Mouse (Mus musculus) kidney, embryonic 15.5 days (tissue): ENCODE results near the gene Smyd3. TPM values are rescaled to one million over a fixed set of nuclear protein-coding genes. Genes with fewer than 3 reads are reported as not detected.

Source experiments
- ATAC-seq: fragments of 200-750 bp; cut with Nextera tagmentation; replicated peaks from 2 replicates; pipeline ENCODE4 v1.8.0; 2017; ENCODE audit warnings: moderate TSS enrichment; ENCODE audit not compliant: low FRiP score
- H3K27ac ChIP-seq: fragments of 300-500 bp; sonication (generic); 2 replicates; pipeline ENCODE4 v1.5.1; 2015; ENCODE audit warnings: mild to moderate bottlenecking, inconsistent platforms
- H3K27me3 ChIP-seq: fragments of 300-500 bp; sonication (generic); 2 replicates; pipeline ENCODE4 v1.6.1; 2015; ENCODE audit warnings: inconsistent platforms
- H3K36me3 ChIP-seq: fragments of 300-500 bp; sonication (generic); 2 replicates; pipeline ENCODE4 v1.6.1; 2015; ENCODE audit warnings: inconsistent platforms
- H3K4me1 ChIP-seq: fragments of 300-500 bp; sonication (generic); 2 replicates; pipeline ENCODE4 v1.6.1; 2015; ENCODE audit warnings: inconsistent platforms
- H3K4me2 ChIP-seq: fragments of 300-500 bp; sonication (generic); 2 replicates; pipeline ENCODE4 v1.6.1; 2015; ENCODE audit warnings: moderate library complexity, mild to moderate bottlenecking, inconsistent platforms
- H3K4me3 ChIP-seq: fragments of 300-500 bp; sonication (generic); replicated peaks from 2 replicates; pipeline ENCODE4 v1.5.1; 2015; ENCODE audit warnings: mild to moderate bottlenecking, inconsistent platforms
- H3K9ac ChIP-seq: fragments of 300-500 bp; sonication (generic); 2 replicates; pipeline ENCODE4 v1.6.1; 2015; ENCODE audit warnings: mild to moderate bottlenecking, inconsistent platforms
- H3K9me3 ChIP-seq: fragments of 300-500 bp; sonication (generic); replicated peaks from 2 replicates; pipeline ENCODE4 v1.6.1; 2016; ENCODE audit warnings: inconsistent platforms
- WGBS: fragments of 180-500 bp; shearing (Covaris S2); methylation state at CpG from one replicate; pipeline ENCODE4 v1.1.7; 2015; ENCODE audit warnings: mixed read lengths; 5-methylcytosine and 5-hydroxymethylcytosine counted together
- polyA plus RNA-seq: library from polyadenylated mRNA; unstranded; fragments of >200 nt; fragmentation: Nextera tagmentation; extraction: Ambion mirVana; gene quantifications from 2 replicates; pipeline ENCODE4 v1.2.1, GENCODE M21; 2015

Smyd3 gene
- polyA plus RNA-seq, 1 experiment from 2014 or later: 21.8 TPM

- no peak overlapping the region for H3K9ac ChIP-seq
- ATAC-seq: peak; percentile 38; the same call in 1 of the 2 replicates
Observed at GRCm38 (mm10) chr1:178917194-178917902, 600.5 kb downstream of the Smyd3 start.

GRCm38 (mm10) chr1:178915056-178915455, 602.8 kb downstream of the Smyd3 start:
- no peak overlapping the region for H3K27ac ChIP-seq
- H3K4me3 ChIP-seq: no peak overlapping the region
- H3K4me1 ChIP-seq: peaks cover 5% of the 10 kb centered on the region; the same call in 1 of the 2 replicates
- H3K9me3 ChIP-seq: no peaks in the 10 kb centered on the region
- H3K36me3 ChIP-seq: peaks cover 40% of the 10 kb centered on the region
- ATAC-seq: no peak
- H3K4me2 ChIP-seq: no peak overlapping the region
- no peak overlapping the region for H3K9ac ChIP-seq
- H3K27me3 ChIP-seq: no peaks in the 10 kb centered on the region
- WGBS: 84% methylated on average over 12 of the region's 12 CpGs

More at GRCm38 (mm10) chr1:178917194-178917902, 600.5 kb downstream of the Smyd3 start:
- Histone ChIP-seq H3K36me3 (peaks cover 44% of the 10 kb centered on the region), H3K27ac (no peak overlapping the region), H3K4me1 (no peaks in the 10 kb centered on the region), H3K4me3 (no peak overlapping the region), H3K27me3 (no peaks in the 10 kb centered on the region), H3K9me3 (no peaks in the 10 kb centered on the region), H3K4me2 (no peak overlapping the region)
- WGBS: 74% methylated on average over 31 of the region's 31 CpGs

DNA sequence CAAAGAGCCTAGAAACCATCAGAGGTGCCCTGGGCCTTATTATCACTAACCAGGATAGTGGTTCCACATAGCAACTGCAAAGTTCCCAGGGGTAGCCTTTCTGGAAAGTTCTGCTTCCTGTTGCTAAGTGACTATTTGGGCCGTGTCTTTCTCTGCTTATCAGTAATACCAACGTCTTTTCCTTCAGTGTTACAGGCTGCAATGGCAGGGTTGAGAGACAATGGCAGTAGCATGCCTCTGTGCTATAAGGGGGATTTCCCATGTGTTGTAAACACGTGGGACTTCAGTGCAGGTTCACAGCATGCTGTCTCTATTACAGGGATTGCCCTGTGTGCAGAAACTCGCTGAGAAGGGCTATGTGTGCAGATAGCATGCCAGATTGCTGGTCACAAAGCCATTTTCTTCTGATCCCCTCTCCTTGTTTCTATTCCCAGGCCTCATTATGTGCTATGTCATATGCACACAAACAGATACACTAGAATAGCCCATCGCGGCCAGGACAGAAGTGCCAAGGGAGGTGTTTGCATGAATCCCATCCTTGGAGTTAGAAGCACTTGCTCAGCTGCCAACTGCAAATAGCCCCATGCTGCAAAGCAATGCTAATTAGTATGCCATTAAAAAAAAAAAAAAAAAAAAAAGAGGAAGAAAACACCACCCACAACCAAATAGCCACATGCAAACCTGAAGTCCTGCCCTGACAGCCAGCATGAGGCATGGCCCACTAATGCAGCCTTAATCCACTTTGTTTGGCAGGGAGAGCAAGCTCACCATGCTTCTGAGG, 604.7 kb downstream of the Smyd3 start:
- no peak for ATAC-seq
- Histone ChIP-seq H3K4me3 (no peak overlapping the region), H3K36me3 (peaks cover 37% of the 10 kb centered on the region), H3K9ac (no peak overlapping the region), H3K27ac (no peak overlapping the region), H3K27me3 (no peaks in the 10 kb centered on the region), H3K4me1 (peaks cover 5% of the 10 kb centered on the region; the same call in 1 of the 2 replicates), H3K4me2 (no peak overlapping the region), H3K9me3 (no peaks in the 10 kb centered on the region)
- WGBS: 71% methylated on average over 6 of the region's 6 CpGs

GRCm38 (mm10) chr1:178910951-178911350, 606.9 kb downstream of the Smyd3 start:
- peaks cover 17% of the 10 kb centered on the region; the same call in 1 of the 2 replicates for H3K36me3 ChIP-seq
- no peaks in the 10 kb centered on the region for H3K27me3 ChIP-seq
- no peak overlapping the region for H3K9ac ChIP-seq
- no peaks in the 10 kb centered on the region for H3K9me3 ChIP-seq
- ATAC-seq: no peak
- H3K4me1 ChIP-seq: peaks cover 5% of the 10 kb centered on the region; the same call in 1 of the 2 replicates
- 62% methylated on average over 14 of the region's 14 CpGs for WGBS
- H3K4me2 ChIP-seq: no peak overlapping the region
- no peak overlapping the region for H3K4me3 ChIP-seq
- H3K27ac ChIP-seq: no peak overlapping the region

Other genes starting within 250 kb of the Smyd3 start
- 29.2 and 33.6 TPM in 2 replicates for gene Tfb2m, start 28.2 kb upstream of the Smyd3 start, polyA plus RNA-seq
- gene Cnst, start 28.3 kb upstream of the Smyd3 start, polyA plus RNA-seq: 13.8 and 15.1 TPM in 2 replicates
- gene Sccpdh, start 150.2 kb upstream of the Smyd3 start, polyA plus RNA-seq: 73.1 and 74.8 TPM in 2 replicates
- gene Kif28, start 227.2 kb upstream of the Smyd3 start, polyA plus RNA-seq: not detected in 2 replicates